Mouse (Mus musculus) stomach, embryonic 16.5 days (tissue): ENCODE measurements around the gene Olfr434. TPM values are rescaled to one million over a fixed set of nuclear protein-coding genes. Genes with fewer than 3 reads are reported as not detected.
"Not testable (repeated sequence)": the region's sequence is repeated elsewhere in the genome, so short reads cannot be mapped to it uniquely, and the experiment has no call there.

Source experiments
- ATAC-seq: fragments of 200-750 bp; cut with Nextera tagmentation; 2 replicates; pipeline ENCODE4 v1.8.0; 2017; ENCODE audit warnings: moderate number of reproducible peaks, moderate TSS enrichment; ENCODE audit not compliant: insufficient read depth, low FRiP score
- H3K27ac ChIP-seq: fragments of 300-500 bp; sonication (generic); 2 replicates; pipeline ENCODE4 v1.5.1; 2014; ENCODE audit warnings: low read length
- H3K27me3 ChIP-seq: fragments of 300-500 bp; sonication (generic); 2 replicates; pipeline ENCODE4 v1.6.1; 2014; ENCODE audit warnings: low read length, control low read depth, mixed read lengths; ENCODE audit not compliant: control insufficient read depth, insufficient read depth
- H3K36me3 ChIP-seq: fragments of 300-500 bp; sonication (generic); 2 replicates; pipeline ENCODE4 v1.6.1; 2014; ENCODE audit warnings: low read length; ENCODE audit not compliant: control insufficient read depth, insufficient read depth
- H3K4me1 ChIP-seq: fragments of 300-500 bp; sonication (generic); 2 replicates; pipeline ENCODE4 v1.6.1; 2014; ENCODE audit warnings: low read length, control low read depth, mixed read lengths; ENCODE audit not compliant: control insufficient read depth, insufficient read depth
- H3K4me2 ChIP-seq: fragments of 300-500 bp; sonication (generic); 2 replicates; pipeline ENCODE4 v1.6.1; 2014; ENCODE audit warnings: low read depth, low read length, mixed read lengths
- H3K4me3 ChIP-seq: fragments of 300-500 bp; sonication (generic); replicated peaks from 2 replicates; pipeline ENCODE4 v1.5.1; 2014; ENCODE audit warnings: mild to moderate bottlenecking, low read length
- H3K9ac ChIP-seq: fragments of 300-500 bp; sonication (generic); 2 replicates; pipeline ENCODE4 v1.6.1; 2014; ENCODE audit warnings: low read length
- H3K9me3 ChIP-seq: fragments of 300-500 bp; sonication (generic); replicated peaks from 2 replicates; pipeline ENCODE4 v1.6.1; 2016; ENCODE audit warnings: low read length, control low read depth; ENCODE audit not compliant: control insufficient read depth
- WGBS: fragments of 180-500 bp; shearing (Covaris S2); extraction: QIAGEN DNeasy Blood & Tissue Kit; methylation state at CpG from one replicate; pipeline ENCODE4 v1.1.7; 2014; 5-methylcytosine and 5-hydroxymethylcytosine counted together
- polyA plus RNA-seq: library from polyadenylated mRNA; unstranded; fragments of >200 nt; fragmentation: Nextera tagmentation; extraction: Ambion mirVana; gene quantifications from 2 replicates; pipeline ENCODE4 v1.2.1, GENCODE M21; 2015

Olfr434 gene
- polyA plus RNA-seq = not detected in 2 replicates

GRCm38 (mm10) chr6:43212873-43213272 lies at the start of gene Olfr434:
TSS of gene Olfr434 (plus strand) at chr6:43213021.
- H3K27ac ChIP-seq = not testable (repeated sequence)

GRCm38 (mm10) chr6:43167246-43167645 lies 45.6 kb upstream of the Olfr434 start:
- H3K4me1 ChIP-seq = no peaks in the 10 kb centered on the region
- H3K27me3 ChIP-seq = no peaks in the 10 kb centered on the region
- no peak overlapping the region for H3K27ac ChIP-seq
- no peaks in the 10 kb centered on the region for H3K9me3 ChIP-seq
- H3K36me3 ChIP-seq = no peaks in the 10 kb centered on the region
- no peak overlapping the region for H3K4me3 ChIP-seq
- WGBS = 97% methylated on average over 4 of the region's 4 CpGs
- ATAC-seq = no peak
- no peak overlapping the region for H3K4me2 ChIP-seq
- H3K9ac ChIP-seq = no peak overlapping the region

More at GRCm38 (mm10) chr6:43212873-43213272, at the start of gene Olfr434:
- not testable (repeated sequence) for ATAC-seq, H3K9me3 ChIP-seq, H3K9ac ChIP-seq, H3K36me3 ChIP-seq, H3K4me3 ChIP-seq, H3K27me3 ChIP-seq, H3K4me1 ChIP-seq, H3K4me2 ChIP-seq

- Histone ChIP-seq H3K4me1 (no peaks in the 10 kb centered on the region), H3K9ac (no peak within 1 kb of the TSS), H3K36me3 (no peaks in the 10 kb centered on the region), H3K4me2 (no peak within 1 kb of the TSS), H3K4me3 (no peak within 1 kb of the TSS), H3K27ac (no peak within 1 kb of the TSS), H3K9me3 (no peaks in the 10 kb centered on the region), H3K27me3 (no peaks in the 10 kb centered on the region)
- WGBS = 57% methylated on average over 4 of the region's 4 CpGs
- ATAC-seq = no peak
These were observed 41.0 kb upstream of the Olfr434 start, which contains the start of gene Olfr13 for GRCm38 (mm10) chr6:43171840-43172239. TSS of gene Olfr13 (plus strand) at chr6:43172140.

- Histone ChIP-seq H3K36me3 (no peaks in the 10 kb centered on the region), H3K27ac (no peak overlapping the region), H3K9me3 (no peaks in the 10 kb centered on the region), H3K4me1 (no peaks in the 10 kb centered on the region), H3K4me2 (no peak overlapping the region), H3K27me3 (no peaks in the 10 kb centered on the region), H3K4me3 (no peak overlapping the region), H3K9ac (no peak overlapping the region)
- ATAC-seq = no peak
- WGBS = 71% methylated on average over 1 of the region's 1 CpGs
These were observed 34.7 kb upstream of the Olfr434 start for GRCm38 (mm10) chr6:43178129-43178528.

- H3K4me3 ChIP-seq = no peak overlapping the region
- no peak for ATAC-seq
- no peak overlapping the region for H3K4me2 ChIP-seq
- H3K27me3 ChIP-seq = no peaks in the 10 kb centered on the region
- no peak overlapping the region for H3K9ac ChIP-seq
- H3K36me3 ChIP-seq = no peaks in the 10 kb centered on the region
- H3K9me3 ChIP-seq = no peaks in the 10 kb centered on the region
- H3K27ac ChIP-seq = no peak overlapping the region
- H3K4me1 ChIP-seq = no peaks in the 10 kb centered on the region
- WGBS = 48% methylated on average over 6 of the region's 6 CpGs
These were observed 34.0 kb upstream of the Olfr434 start for GRCm38 (mm10) chr6:43178584-43179501.

- H3K36me3 ChIP-seq = no peaks in the 10 kb centered on the region
These were observed 21.8 kb upstream of the Olfr434 start for GRCm38 (mm10) chr6:43190986-43191385.

GRCm38 (mm10) chr6:43196781-43197180 lies 16.0 kb upstream of the Olfr434 start, which contains the start of gene Olfr435:
TSS of gene Olfr435 (plus strand) at chr6:43197146.
- Histone ChIP-seq H3K9me3 (no peaks in the 10 kb centered on the region), H3K9ac (no peak within 1 kb of the TSS), H3K4me2 (no peak within 1 kb of the TSS), H3K4me3 (no peak within 1 kb of the TSS), H3K27me3 (no peaks in the 10 kb centered on the region), H3K4me1 (no peaks in the 10 kb centered on the region), H3K27ac (no peak within 1 kb of the TSS), H3K36me3 (no peaks in the 10 kb centered on the region)
- no peak for ATAC-seq

More at GRCm38 (mm10) chr6:43190986-43191385, 21.8 kb upstream of the Olfr434 start:
- no peak overlapping the region for H3K9ac ChIP-seq
- no peaks in the 10 kb centered on the region for H3K27me3 ChIP-seq
- no peak for ATAC-seq
- WGBS = 51% methylated on average over 3 of the region's 3 CpGs
- H3K9me3 ChIP-seq = no peaks in the 10 kb centered on the region
- no peak overlapping the region for H3K4me2 ChIP-seq
- H3K27ac ChIP-seq = no peak overlapping the region
- no peak overlapping the region for H3K4me3 ChIP-seq
- no peaks in the 10 kb centered on the region for H3K4me1 ChIP-seq

GRCm38 (mm10) chr6:43198094-43198493 lies 14.7 kb upstream of the Olfr434 start:
- ATAC-seq = no peak
- H3K4me3 ChIP-seq = no peak overlapping the region
- no peaks in the 10 kb centered on the region for H3K4me1 ChIP-seq
- no peak overlapping the region for H3K27ac ChIP-seq
- no peaks in the 10 kb centered on the region for H3K27me3 ChIP-seq
- no peak overlapping the region for H3K9ac ChIP-seq
- H3K9me3 ChIP-seq = no peaks in the 10 kb centered on the region
- 35% methylated on average over 3 of the region's 3 CpGs for WGBS
- no peaks in the 10 kb centered on the region for H3K36me3 ChIP-seq
- no peak overlapping the region for H3K4me2 ChIP-seq

GRCm38 (mm10) chr6:43202786-43203185 lies 10.0 kb upstream of the Olfr434 start:
- H3K27me3 ChIP-seq = no peaks in the 10 kb centered on the region
- no peak overlapping the region for H3K4me2 ChIP-seq
- no peaks in the 10 kb centered on the region for H3K9me3 ChIP-seq
- H3K9ac ChIP-seq = no peak overlapping the region
- ATAC-seq = no peak
- H3K4me1 ChIP-seq = no peaks in the 10 kb centered on the region
- H3K27ac ChIP-seq = no peak overlapping the region
- no peak overlapping the region for H3K4me3 ChIP-seq
- no peaks in the 10 kb centered on the region for H3K36me3 ChIP-seq
